Mouse (Mus musculus) spleen, postnatal 36 days (tissue): ENCODE results near the gene Shisa3.
A peak's percentile ranks its signal among the peaks of the same experiment; 100 is the strongest.

ENCODE experiments used
- DNase-seq, 2 experiments: peaks; one replicate each; pipeline ENCODE4 v3.0.0; 2022; ENCODE audit warnings: low spot score in 2 of 2, mixed read lengths in 1 of 2

Gene Shisa3

DNA sequence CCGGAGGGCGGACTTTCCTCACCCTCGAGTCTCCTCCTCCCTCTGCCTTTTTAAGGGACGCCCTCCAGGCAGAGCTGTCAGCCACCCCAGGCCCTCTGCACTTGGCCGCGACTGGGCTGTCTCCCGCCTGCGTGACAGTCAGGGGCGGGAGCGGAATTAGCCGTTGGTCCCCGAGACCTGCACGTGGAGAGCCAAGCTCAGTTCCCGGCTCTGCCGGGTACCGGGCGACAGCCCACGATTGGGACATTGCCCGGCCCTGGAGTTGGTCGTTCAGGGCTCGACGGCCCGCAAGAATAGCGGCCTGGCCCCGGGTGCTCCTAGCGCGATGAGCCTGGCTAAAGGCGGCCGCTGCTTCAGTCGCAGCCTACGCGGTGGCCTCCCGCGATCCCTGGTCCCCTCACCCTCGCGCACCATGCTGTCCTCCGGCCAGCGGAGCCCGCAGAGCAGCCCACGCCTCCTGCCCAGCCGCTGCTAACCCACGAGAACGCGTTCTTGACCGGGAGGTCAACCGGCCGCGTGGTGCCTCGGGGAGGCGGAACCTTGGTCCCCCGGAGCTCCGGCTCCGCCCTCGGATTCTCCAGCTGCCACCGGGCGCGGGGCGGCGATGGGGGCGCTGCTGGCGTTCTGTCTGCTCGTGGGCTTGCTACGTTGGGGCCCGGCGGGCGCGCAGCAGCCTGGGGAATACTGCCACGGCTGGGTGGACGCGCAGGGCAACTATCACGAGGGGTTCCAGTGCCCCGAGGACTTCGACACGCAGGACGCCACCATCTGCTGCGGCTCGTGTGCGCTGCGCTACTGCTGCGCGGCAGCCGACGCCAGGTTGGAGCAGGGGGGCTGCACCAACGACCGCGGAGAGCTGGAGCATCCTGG, at the start of gene Shisa3:
Gene Shisa3 (plus strand): TSS at position 79 of the 870 bp plus-strand sequence.
- DNase-seq = no peak

DNA sequence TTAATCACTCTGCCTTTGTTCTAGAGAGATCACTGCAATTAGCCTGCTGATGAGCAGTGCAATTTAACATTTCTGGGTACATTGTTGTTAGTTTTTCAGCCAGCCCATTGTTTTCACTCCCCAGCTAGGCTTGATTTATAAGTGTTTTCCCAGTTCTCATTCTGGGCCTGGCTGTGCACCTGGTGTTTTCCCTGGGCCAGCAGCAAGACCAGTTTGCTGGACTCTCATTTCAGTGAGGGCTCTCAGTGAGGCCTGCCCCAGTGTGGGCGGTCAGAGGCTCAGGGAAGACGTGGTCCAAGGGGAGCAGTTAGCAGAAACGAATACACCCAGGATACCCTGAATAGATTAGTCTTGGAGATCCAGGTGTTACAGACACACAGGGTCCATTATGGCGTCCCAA, 49.0 kb upstream of the Shisa3 start:
- no peak for DNase-seq

DNA sequence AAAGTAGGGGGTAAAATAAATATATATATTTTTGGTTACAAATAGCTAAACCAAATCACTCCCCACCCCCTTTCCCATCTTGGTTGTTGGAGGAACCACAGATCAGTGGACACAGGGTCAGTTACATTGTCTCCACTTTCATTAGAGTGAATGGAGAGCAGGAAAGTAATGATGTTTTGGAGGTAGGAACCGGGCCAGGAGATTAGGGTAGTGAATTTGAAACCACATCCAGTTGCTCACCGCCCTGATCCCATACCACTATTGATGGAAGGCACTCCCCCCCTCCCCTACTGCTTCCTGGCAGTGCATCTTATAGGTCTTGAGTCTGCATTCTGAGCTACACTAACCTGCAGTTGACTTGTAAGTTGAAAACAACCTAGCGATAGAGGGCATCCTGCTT, 48.6 kb upstream of the Shisa3 start:
- DNase-seq = no peak

DNA sequence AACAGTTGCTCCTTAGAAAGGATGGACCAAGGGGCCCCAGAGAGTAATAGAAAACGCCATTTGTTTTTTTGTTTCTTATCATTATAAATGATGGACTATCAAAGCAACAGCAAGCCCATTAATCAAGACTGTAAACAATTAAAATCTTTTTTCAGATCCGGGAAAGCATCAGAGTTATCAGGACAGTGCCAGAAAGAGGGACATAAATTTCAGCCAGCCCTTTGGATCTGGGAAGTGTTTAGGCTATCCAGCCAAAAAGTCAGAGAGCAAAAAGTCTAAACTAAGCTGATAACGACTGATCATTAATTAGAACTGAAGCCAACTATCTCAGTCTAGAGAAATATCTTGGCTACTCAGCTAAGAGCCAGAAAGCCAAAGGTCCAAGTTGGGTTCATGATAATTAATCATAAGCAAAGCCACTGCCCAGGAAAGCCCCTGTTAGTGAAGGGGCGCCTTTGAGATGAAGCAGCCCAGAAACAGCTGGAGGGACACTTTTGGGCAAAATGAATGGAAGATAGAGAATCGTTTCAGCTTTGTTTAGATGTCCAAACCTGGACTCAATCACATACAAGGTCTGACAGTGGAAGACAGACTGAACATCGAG, 35.0 kb upstream of the Shisa3 start:
- no peak for DNase-seq

DNA sequence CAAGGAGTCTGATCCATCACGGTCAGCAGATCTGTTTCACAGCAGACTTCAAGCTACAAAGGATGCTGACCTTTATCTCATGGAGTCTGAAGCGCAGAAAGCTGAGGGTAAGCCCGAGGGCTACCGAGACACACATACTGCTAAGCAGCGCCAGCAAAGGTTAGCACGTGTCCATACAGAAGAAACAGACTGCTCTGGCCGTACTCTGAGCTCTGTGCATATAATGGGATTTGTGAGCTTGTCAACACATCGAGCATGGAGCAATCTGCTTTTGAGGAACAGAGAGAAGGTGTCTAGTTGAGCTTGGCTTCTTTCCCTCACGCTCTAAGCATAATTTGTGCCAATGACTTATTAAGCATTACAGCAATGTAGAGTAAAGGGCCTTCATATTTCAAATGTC, 33.6 kb upstream of the Shisa3 start:
- DNase-seq = no peak

DNA sequence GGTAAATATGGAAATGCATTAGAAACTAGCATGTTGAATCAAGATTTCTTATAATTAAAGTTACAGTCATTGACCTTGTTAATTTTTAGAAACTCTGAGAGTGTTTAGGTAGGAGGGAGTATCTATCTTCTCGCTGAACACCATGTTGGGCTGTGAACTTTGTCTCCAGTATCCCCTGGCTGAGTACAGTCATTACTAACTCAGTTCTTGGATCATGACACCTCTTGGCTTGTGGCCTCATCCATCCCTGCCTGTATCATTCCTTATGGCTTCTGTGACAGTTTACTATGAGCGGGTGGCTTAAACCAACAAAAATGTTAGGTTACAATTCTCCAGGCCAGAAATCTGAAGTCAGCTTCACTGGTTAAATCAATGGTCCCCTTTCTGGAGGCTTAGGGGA, 32.0 kb upstream of the Shisa3 start:
- no peak for DNase-seq

DNA sequence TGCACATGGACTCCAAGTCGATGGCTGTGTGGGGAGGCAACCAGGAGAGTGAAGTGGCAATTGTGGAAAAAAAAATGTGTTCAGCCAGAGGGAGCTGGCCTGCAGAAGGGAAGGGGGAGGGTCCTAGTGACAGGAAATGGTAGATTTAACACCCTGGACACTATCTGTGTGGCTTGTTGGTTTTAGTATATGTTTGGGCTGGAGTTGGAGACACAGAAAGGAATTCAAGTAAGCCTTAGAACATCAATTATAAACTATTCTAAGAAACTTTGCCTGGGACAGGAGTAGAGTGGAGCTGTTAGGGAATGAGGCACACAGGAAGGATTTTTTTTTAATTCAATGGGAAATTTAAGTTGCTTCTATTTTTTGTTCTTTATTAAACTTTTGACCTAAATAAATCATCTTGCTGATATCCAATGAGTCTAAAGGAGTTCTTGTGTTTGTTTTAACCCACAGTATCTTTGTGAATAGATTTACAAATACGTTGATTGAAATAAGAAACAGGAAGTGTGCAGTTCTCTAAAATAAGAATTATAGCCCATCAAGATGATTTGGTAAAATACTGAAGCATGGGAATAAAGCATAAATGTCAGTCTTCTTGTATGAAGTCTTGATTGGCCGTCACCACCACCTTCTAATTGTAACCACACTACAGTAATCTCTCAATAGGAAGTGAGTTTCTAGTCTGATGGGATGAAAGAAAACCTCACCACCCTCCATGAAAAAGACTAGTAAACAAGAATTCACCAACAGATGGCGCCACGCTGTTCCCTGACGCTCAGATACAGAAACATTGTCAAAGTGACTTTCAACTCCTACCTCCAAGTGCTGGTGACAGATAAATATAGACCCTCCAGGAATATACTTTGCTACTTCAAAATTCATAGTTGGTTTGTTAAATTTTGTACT, 27.7 kb upstream of the Shisa3 start:
- DNase-seq = no peak

DNA sequence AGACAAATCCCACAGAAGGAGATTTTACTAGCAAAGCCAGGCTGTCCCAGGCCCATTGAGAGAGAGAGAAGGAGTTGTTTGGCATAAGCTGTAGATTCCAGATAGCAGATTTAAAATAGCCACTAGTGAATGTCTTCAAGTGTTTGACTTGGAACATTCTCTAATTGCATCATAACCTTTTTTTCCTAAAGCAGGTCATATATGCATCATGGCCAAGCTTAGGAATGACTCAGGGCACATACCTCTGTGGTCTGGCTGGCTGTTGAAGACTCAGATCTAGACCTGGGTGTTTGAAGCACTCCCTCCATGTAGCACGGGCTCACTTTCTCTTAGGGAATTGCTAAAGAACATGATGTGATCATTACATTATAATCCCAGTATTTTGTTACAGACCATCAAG, 12.6 kb upstream of the Shisa3 start:
- no peak for DNase-seq

DNA sequence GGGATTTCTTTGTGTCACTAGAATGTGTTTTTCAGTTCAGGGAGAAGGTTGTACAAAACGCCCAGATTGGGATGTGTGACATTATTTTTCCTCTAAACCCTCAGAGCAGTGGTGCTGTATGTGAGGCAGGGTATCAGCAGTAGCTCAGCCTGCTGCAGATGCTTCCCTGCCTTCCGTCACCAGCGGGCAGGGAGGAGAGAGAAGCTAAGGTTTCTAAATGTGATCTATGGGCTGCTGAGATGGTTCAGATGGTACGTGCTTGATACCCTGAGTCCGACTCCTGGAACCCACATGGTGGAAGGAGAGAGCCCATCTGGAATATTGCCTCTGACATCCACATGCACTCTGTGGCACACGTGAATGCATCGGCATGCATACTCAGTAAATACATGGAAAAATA, 12.1 kb upstream of the Shisa3 start:
- DNase-seq = no peak

DNA sequence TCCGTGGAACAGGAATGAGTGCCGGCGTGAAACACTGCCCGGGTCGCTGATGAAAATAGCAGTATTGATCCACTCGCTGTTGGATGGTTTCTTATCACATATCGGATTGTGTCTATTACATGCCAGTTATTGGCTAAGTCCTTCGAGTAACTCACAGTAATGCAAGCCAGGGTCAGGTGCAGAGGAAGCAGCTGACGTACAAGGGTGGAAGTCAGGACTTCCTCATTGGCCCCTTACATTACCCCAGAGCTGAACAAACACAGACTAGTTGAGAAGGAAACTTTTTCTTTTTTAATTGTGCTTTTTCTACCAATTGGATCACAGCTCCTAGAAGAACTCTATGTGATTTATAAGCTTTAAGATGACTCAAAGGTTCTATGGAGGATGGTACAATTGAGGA, 7.7 kb upstream of the Shisa3 start:
- peak; percentile 21 to 22 for DNase-seq

DNA sequence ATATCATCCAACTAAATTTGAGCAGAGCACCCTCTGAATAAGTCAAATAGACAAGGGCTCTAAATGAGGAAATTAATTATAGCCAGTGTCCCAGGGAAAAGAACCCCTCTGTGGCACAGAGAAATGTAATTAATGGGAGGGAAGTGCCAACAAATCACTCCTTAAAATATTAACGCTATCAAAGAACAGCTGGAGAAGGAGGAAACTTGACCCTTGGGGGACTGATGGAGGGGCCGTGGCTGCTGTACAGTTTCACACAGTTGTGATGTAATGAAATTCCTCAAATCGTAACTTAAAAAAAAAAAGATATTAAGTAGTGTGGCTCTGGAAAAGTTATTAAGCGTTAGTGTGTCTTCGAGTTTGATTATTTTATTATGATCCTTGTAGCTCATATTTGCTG, 1.7 kb upstream of the Shisa3 start:
- no peak for DNase-seq

DNA sequence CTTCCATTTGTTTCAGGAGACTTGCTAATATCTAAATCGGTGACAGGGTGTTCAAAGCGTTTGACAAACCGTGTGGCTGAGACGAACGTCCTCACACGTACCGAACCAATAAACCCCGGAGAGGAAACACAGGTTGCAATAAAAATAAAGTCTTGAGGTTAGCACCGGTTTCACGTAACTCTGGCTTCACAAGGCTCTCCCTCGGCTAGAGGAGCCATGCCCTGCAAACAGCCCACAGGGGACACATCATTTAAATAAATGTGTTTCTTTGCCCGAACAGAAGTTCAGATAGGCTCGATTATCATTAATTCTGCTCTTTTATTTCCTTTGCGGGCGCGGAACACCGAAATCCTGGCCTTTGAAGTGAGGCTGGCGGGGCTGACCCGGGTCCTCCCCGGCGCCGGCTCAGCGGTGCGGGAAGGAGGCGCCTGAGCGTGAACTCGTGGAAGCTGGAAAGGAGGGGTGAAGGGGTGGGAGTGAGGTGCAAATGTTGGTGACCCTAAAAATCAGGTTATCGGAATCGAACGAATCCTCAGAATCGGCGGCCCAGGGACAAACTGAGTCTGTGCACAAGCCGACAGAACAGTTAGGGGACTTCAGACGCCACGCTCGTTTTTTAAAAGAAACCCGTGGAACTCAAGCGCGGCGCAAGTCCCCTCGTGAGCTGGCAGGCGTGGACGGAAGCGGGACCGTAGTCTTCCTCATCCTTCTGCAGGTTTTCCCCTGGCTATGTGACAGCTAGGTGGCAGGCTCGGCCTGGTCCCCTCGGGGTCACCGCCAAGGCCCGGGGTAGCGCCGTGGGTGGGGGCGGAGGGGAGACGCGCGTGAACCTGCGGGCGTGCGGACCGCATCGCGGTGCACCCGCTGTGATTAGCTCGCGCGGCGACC, 522 bp upstream of the Shisa3 start:
- DNase-seq = no peak

DNA sequence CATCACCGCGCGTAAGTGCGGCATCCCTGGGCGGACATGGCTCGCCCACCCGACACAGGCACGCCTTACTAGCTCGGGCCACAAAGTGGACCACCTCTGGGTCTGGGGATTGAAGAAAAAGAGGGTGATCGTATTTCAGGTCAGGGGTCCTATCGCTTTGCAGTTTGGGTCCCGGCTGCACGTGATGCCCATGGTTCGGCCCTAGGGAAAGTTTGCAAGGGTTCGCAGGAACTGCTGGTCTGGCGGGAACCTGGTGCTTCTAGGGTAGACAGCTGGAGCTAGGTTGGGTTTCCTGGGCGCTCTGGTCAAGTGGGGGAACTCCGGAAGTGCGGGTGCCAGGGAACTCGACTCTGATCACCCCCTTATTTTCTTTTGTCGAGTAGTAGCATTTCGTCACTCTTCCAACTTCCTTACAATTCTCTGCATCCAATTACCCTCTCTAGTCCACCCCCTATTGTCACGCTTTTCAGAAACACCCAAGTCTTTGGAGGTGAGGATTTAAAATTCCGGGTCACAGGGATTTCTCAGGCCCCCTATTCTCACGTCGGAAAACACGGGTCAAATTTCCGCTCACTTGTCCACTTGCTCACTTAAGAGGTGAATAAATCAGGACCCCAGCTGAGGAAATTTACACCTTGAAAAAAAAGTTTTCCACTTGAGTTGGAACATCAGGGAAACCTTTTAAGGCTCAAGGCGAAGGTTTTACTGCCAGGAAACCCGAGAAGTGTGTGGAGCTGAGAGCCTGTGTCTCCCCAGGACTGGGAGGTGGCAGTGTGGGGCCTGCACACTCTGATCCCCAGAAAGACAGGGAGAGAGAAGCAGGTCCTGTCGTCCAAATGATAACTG, 1.2 kb downstream of the Shisa3 start:
- DNase-seq = no peak

DNA sequence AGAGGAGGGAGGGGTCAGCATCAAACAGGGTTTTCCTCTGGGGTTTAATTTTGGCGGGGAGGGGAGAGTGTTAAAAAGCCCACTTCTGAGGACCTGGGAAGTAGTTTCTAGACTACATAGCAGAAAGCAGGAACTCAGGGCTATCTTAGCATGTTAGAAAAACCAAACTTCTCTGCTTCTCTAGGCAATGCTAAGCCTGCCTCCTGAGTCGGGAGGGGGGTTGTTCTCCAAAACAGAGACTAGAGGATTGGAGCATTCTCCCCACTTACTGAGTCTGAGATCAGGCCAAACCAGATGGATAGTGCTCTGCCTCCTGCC, 1.8 kb downstream of the Shisa3 start:
- no peak for DNase-seq

DNA sequence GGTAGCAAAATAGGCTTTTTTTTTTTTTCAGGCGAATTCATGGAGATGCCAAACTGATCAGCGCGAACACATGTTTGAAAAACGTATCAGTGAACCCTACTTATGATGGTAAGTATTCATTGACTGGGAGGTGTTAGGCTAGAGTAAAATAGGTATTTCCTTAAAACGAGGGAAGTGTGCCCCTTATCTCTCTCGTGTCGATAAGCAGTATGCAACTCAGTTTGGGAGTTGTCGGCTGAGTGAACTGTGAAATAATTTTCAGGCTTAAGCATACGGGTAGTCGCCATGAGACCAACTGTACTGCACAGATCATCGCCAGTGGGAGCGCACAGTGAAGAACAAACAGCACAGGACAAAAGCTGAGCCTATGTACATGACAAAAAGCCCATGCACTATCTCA, 13.5 kb downstream of the Shisa3 start:
- no peak for DNase-seq

DNA sequence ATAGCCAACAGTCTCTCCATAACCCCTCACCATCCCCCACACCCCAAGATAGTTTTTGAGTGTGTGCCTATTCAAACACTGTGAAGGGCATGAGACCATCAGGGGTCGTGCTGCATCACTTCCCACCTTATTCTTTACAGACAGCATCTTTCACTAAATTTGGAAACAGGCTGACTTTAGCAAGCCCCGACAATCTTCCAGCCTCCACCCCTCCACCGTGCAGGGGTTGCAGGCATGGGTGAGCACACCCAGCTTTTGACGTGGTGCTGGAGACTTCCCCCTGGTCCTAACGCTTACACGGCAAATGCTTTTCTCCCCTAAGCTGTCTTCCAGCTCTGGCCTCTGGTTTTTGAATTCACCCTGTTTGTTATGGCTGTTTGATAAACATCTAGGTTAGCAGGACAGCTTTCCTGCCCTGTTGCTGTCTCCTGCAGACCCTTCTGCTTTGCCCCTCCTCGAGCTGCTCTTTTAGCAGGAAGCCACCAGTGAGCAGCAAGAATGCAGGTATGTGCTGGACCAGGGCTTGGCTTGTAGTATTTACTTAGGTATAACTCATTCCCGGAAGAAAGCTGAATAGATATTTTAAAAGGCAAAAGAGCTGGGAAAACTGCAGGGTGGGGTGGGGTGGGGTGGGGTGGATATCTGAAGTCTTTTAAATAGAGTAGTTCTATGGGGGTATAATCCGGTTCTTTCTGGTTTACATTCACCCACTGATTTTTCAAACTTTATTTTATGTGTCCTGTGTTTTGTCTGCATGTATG, 20.7 kb downstream of the Shisa3 start:
- DNase-seq = no peak

DNA sequence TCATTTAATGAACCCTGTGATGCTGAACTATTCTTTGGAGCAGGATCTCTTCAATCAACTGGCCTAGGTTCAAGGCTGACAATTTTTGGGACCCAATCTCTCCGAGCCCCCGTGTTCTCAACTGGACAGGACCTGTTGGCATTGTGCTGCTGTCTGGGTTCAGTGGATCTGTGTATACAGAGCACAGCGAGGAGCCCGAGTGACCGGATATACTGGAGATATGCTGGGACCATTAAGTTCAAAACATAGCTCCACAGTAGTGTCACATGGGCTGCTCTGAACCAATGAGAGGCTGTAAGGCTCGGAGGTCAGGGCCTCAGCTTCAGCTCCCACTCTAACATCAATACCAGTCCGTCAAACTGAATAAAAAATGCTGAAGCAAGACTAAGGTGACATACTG, 21.8 kb downstream of the Shisa3 start:
- DNase-seq = no peak

DNA sequence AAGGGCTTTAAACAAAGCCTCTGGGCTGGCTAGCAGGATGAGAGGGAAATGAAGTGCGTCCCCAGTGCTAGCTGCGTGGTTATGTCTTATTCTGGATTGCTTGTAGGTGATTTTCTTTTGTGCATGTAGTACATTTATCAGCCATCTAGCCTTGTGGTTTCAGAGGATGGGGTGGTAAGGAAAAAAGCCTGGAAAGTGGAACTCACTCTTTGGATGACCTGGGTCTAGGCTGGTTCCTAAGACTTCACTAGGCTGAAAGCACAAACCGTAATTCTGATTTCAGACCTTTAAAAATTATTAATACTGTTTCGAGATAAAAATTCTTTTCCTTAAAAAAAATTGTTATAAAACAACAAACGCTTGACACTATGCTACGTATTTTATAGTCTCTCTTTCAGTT, 22.2 kb downstream of the Shisa3 start:
- DNase-seq = no peak

DNA sequence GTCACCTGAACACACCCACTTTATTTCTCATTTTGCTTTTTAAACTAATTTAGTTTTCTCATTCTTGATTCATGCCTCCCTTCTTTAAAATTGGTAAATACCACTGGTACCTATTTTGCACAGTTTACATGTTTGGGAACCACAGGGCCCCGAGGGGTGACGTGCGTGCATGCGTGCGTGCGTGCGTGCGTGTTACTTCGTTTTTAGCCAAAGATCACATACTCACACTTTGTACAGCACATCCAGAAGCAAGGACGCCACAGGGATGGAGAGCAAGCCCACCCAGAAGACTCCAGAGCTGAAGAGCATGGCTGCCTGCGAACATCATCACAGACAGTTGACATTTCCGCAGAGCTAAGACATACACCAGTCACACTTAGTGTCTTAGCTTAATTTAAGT, 23.6 kb downstream of the Shisa3 start:
- DNase-seq = no peak
